Mouse (Mus musculus): ENCODE data around the gene Gins2. TPM values are rescaled to one million over a fixed set of nuclear protein-coding genes. Genes with fewer than 3 reads are reported as not detected.
A peak's percentile ranks its signal among the peaks of the same experiment; 100 is the strongest.

The Gins2 gene
- polyA plus RNA-seq, 1 experiment from 2014 or later = 17.5 TPM

- Histone ChIP-seq H3K27me3 (ENCODE audit: control insufficient read depth, insufficient read depth, low read length) (no peaks in the 10 kb centered on the region), H3K4me3 (replicated peaks; ENCODE audit: low read length) (no peak overlapping the region), H3K4me2 (replicated peaks) (no peak overlapping the region), H3K36me3 (replicated peaks; ENCODE audit: control insufficient read depth, insufficient read depth) (no peaks in the 10 kb centered on the region), H3K9ac (no peak overlapping the region), H3K4me1 (replicated peaks; ENCODE audit: control insufficient read depth, insufficient read depth, low read length) (no peaks in the 10 kb centered on the region; the same call in 1 of the 2 replicates), H3K27ac (no peak overlapping the region), H3K9me3 (ENCODE audit: control insufficient read depth, low read length) (no peaks in the 10 kb centered on the region)
- 16% methylated on average over 7 of the region's 7 CpGs for WGBS
- ATAC-seq (ENCODE audit: low FRiP score) = no peak
- DNase-seq (ENCODE audit: low spot score) = peak; percentile 82
Measured at GRCm38 (mm10) chr8:120607885-120608284, 18.8 kb upstream of the Gins2 start.

- Histone ChIP-seq H3K4me3 (replicated peaks; ENCODE audit: low read length) (no peak overlapping the region), H3K9me3 (ENCODE audit: control insufficient read depth, low read length) (no peaks in the 10 kb centered on the region), H3K27ac (no peak overlapping the region), H3K4me2 (replicated peaks) (no peak overlapping the region), H3K36me3 (replicated peaks; ENCODE audit: control insufficient read depth, insufficient read depth) (no peaks in the 10 kb centered on the region), H3K4me1 (replicated peaks; ENCODE audit: control insufficient read depth, insufficient read depth, low read length) (no peaks in the 10 kb centered on the region; the same call in 1 of the 2 replicates), H3K27me3 (ENCODE audit: control insufficient read depth, insufficient read depth, low read length) (no peaks in the 10 kb centered on the region), H3K9ac (no peak overlapping the region)
- DNase-seq (ENCODE audit: low spot score) (no peak), ATAC-seq (ENCODE audit: low FRiP score) (no peak)
- 80% methylated on average over 9 of the region's 9 CpGs for WGBS
Measured at GRCm38 (mm10) chr8:120607460-120607859, 18.4 kb upstream of the Gins2 start.

GRCm38 (mm10) chr8:120602672-120603071 lies 13.6 kb upstream of the Gins2 start:
- no peaks in the 10 kb centered on the region for H3K9me3 ChIP-seq (ENCODE audit: control insufficient read depth, low read length)
- H3K36me3 ChIP-seq (replicated peaks; ENCODE audit: control insufficient read depth, insufficient read depth) = no peaks in the 10 kb centered on the region
- no peaks in the 10 kb centered on the region; the same call in 1 of the 2 replicates for H3K4me1 ChIP-seq (replicated peaks; ENCODE audit: control insufficient read depth, insufficient read depth, low read length)
- no peak overlapping the region for H3K27ac ChIP-seq
- 41% methylated on average over 6 of the region's 6 CpGs for WGBS
- H3K4me2 ChIP-seq (replicated peaks) = no peak overlapping the region
- DNase-seq (ENCODE audit: low spot score) (no peak), ATAC-seq (ENCODE audit: low FRiP score) (peak; percentile 19; the same call in 1 of the 2 replicates)
- no peaks in the 10 kb centered on the region for H3K27me3 ChIP-seq (ENCODE audit: control insufficient read depth, insufficient read depth, low read length)
- H3K4me3 ChIP-seq (replicated peaks; ENCODE audit: low read length) = no peak overlapping the region
- H3K9ac ChIP-seq = no peak overlapping the region

- no peak overlapping the region for H3K4me3 ChIP-seq (replicated peaks; ENCODE audit: low read length)
- H3K9me3 ChIP-seq (ENCODE audit: control insufficient read depth, low read length) = no peaks in the 10 kb centered on the region
- peak; percentile 64 for DNase-seq (ENCODE audit: low spot score)
- no peak overlapping the region for H3K4me2 ChIP-seq (replicated peaks)
- WGBS = 55% methylated on average over 7 of the region's 7 CpGs
- H3K27me3 ChIP-seq (ENCODE audit: control insufficient read depth, insufficient read depth, low read length) = no peaks in the 10 kb centered on the region
- no peak for ATAC-seq (ENCODE audit: low FRiP score)
- no peaks in the 10 kb centered on the region for H3K36me3 ChIP-seq (replicated peaks; ENCODE audit: control insufficient read depth, insufficient read depth)
- no peaks in the 10 kb centered on the region; the same call in 1 of the 2 replicates for H3K4me1 ChIP-seq (replicated peaks; ENCODE audit: control insufficient read depth, insufficient read depth, low read length)
- no peak overlapping the region for H3K27ac ChIP-seq
- no peak overlapping the region for H3K9ac ChIP-seq
Measured at GRCm38 (mm10) chr8:120599504-120599903, 10.4 kb upstream of the Gins2 start.

GRCm38 (mm10) chr8:120598579-120598978 lies 9.5 kb upstream of the Gins2 start:
- H3K9me3 ChIP-seq (ENCODE audit: control insufficient read depth, low read length) = no peaks in the 10 kb centered on the region
- 17% methylated on average over 24 of the region's 24 CpGs for WGBS
- no peak overlapping the region for H3K9ac ChIP-seq
- no peak overlapping the region; the same call in 1 of the 2 replicates for H3K27ac ChIP-seq
- ATAC-seq (ENCODE audit: low FRiP score) (peak; percentile 77; the same call in 1 of the 2 replicates), DNase-seq (ENCODE audit: low spot score) (peak; percentile 68)
- H3K4me1 ChIP-seq (replicated peaks; ENCODE audit: control insufficient read depth, insufficient read depth, low read length) = no peaks in the 10 kb centered on the region; the same call in 1 of the 2 replicates
- no peak overlapping the region for H3K4me3 ChIP-seq (replicated peaks; ENCODE audit: low read length)
- H3K36me3 ChIP-seq (replicated peaks; ENCODE audit: control insufficient read depth, insufficient read depth) = no peaks in the 10 kb centered on the region
- H3K27me3 ChIP-seq (ENCODE audit: control insufficient read depth, insufficient read depth, low read length) = no peaks in the 10 kb centered on the region
- peak overlapping the region; percentile 8; the same call in 1 of the 2 replicates for H3K4me2 ChIP-seq (replicated peaks)

- ATAC-seq (ENCODE audit: low FRiP score) = no peak
- H3K36me3 ChIP-seq (replicated peaks; ENCODE audit: control insufficient read depth, insufficient read depth) = no peaks in the 10 kb centered on the region
Measured at GRCm38 (mm10) chr8:120595963-120596362, 6.9 kb upstream of the Gins2 start.

GRCm38 (mm10) chr8:120594571-120594970 lies 5.5 kb upstream of the Gins2 start:
- Histone ChIP-seq H3K4me2 (replicated peaks) (no peak overlapping the region), H3K27ac (no peak overlapping the region), H3K36me3 (replicated peaks; ENCODE audit: control insufficient read depth, insufficient read depth) (no peaks in the 10 kb centered on the region), H3K27me3 (ENCODE audit: control insufficient read depth, insufficient read depth, low read length) (no peaks in the 10 kb centered on the region), H3K4me3 (replicated peaks; ENCODE audit: low read length) (no peak overlapping the region), H3K9ac (no peak overlapping the region), H3K4me1 (replicated peaks; ENCODE audit: control insufficient read depth, insufficient read depth, low read length) (0 out of 2 replicates have a peak, but pooled peaks cover 4% of the 10 kb centered on the region), H3K9me3 (ENCODE audit: control insufficient read depth, low read length) (no peaks in the 10 kb centered on the region)
- ATAC-seq (ENCODE audit: low FRiP score) (no peak), DNase-seq (ENCODE audit: low spot score) (no peak)
- 94% methylated on average over 5 of the region's 5 CpGs for WGBS

More at GRCm38 (mm10) chr8:120595963-120596362, 6.9 kb upstream of the Gins2 start:
- Histone ChIP-seq H3K4me1 (replicated peaks; ENCODE audit: control insufficient read depth, insufficient read depth, low read length) (no peaks in the 10 kb centered on the region), H3K4me2 (replicated peaks) (no peak overlapping the region), H3K4me3 (replicated peaks; ENCODE audit: low read length) (no peak overlapping the region), H3K27me3 (ENCODE audit: control insufficient read depth, insufficient read depth, low read length) (no peaks in the 10 kb centered on the region), H3K27ac (no peak overlapping the region), H3K9ac (no peak overlapping the region), H3K9me3 (ENCODE audit: control insufficient read depth, low read length) (no peaks in the 10 kb centered on the region)
- 7% methylated on average over 5 of the region's 5 CpGs for WGBS
- DNase-seq (ENCODE audit: low spot score) = peak; percentile 76

- Histone ChIP-seq H3K36me3 (replicated peaks; ENCODE audit: control insufficient read depth, insufficient read depth) (no peaks in the 10 kb centered on the region), H3K4me2 (replicated peaks) (no peak overlapping the region), H3K27me3 (ENCODE audit: control insufficient read depth, insufficient read depth, low read length) (no peaks in the 10 kb centered on the region), H3K9ac (no peak overlapping the region), H3K9me3 (ENCODE audit: control insufficient read depth, low read length) (no peaks in the 10 kb centered on the region), H3K27ac (no peak overlapping the region), H3K4me1 (replicated peaks; ENCODE audit: control insufficient read depth, insufficient read depth, low read length) (peaks cover 9% of the 10 kb centered on the region; the same call in 1 of the 2 replicates), H3K4me3 (replicated peaks; ENCODE audit: low read length) (no peak overlapping the region)
- 80% methylated on average over 10 of the region's 10 CpGs for WGBS
- ATAC-seq (ENCODE audit: low FRiP score) = no peak
- no peak for DNase-seq (ENCODE audit: low spot score)
Measured at GRCm38 (mm10) chr8:120591587-120592292, 2.6 kb upstream of the Gins2 start.

- Histone ChIP-seq H3K27ac (0 out of 2 replicates have a peak overlapping the region, but pooled peaks have one; percentile 60), H3K27me3 (ENCODE audit: control insufficient read depth, insufficient read depth, low read length) (no peaks in the 10 kb centered on the region), H3K4me3 (replicated peaks; ENCODE audit: low read length) (peak overlapping the region; percentile 53), H3K36me3 (replicated peaks; ENCODE audit: control insufficient read depth, insufficient read depth) (no peaks in the 10 kb centered on the region), H3K4me2 (replicated peaks) (peak overlapping the region; percentile 96), H3K4me1 (replicated peaks; ENCODE audit: control insufficient read depth, insufficient read depth, low read length) (peaks cover 9% of the 10 kb centered on the region; the same call in 1 of the 2 replicates), H3K9ac (peak overlapping the region; percentile 41), H3K9me3 (ENCODE audit: control insufficient read depth, low read length) (no peaks in the 10 kb centered on the region)
- no peak for ATAC-seq (ENCODE audit: low FRiP score)
- 57% methylated on average over 2 of the region's 2 CpGs for WGBS
- DNase-seq (ENCODE audit: low spot score) = no peak
Measured at GRCm38 (mm10) chr8:120589921-120590320, 817 bp upstream of the Gins2 start.
